Mouse (Mus musculus): ENCODE results near the gene Spn.
"Not testable (repeated sequence)": the region's sequence is repeated elsewhere in the genome, so short reads cannot be mapped to it uniquely, and the experiment has no call there.

The Spn gene

GRCm38 (mm10) chr7:127105551-127105950 lies 32.1 kb downstream of the Spn start:
- DNase-seq (ENCODE audit: low spot score in 2 of 2): no peak

DNA sequence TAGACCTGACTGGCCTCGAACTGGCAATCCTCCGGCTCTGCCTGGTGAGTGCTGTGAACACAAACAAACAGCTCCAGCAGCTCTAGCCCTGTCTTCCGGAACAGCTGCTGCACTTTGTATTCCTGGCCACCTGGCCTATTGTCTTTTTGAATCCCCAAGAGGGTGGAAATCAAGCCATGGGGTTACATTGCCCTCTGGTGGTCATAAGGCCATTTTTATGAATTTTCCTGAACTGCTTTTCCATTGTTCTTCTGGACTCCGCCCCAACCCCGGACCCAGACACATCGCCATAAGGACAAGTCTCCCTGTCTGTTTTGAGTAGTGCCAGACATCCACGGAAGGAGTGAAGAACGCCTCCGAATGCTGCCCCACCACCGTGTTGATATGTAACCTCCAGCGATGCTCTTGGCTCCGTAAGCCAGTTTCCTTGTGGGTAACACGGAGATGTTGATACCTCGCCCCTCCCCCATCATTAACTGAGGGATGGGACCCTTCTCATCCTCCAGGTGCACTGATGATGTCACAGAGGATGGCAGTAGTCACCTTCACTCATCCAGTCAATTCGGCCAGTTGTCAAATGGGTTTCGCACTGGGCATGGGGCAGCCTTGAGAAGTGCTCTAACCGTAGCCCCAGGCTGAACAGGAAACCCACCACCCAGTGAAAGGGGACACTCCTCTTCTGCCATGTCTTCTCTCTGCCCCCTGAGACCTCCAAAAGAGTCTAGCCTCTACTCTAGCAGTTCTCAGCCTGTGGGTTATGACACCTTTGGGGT lies 32.9 kb downstream of the Spn start:
- DNase-seq (ENCODE audit: low spot score in 2 of 2): peak; percentile 64 to 82

DNA sequence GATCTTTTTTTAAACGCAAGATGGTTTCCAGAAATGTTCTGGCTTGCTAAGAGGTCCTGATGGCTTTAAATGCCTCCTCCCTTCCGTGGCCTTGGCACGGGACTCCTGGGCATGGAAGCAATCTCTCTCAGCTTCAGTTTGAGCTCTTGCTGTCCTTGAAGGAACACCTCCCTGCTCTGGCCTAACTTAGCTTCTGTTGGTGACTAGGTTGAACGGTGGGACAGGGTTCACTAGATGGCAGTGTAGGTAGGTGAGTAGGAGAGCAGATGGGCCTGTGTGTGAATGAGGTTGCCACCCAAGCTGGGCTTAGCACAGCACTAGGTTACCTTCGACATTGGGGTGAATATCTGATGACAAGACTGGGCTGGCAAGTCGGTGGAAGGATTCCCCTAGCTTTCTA lies 33.7 kb downstream of the Spn start:
- no peak for DNase-seq (ENCODE audit: low spot score in 2 of 2)

- DNase-seq (ENCODE audit: low spot score in 2 of 2): no peak
Measured at GRCm38 (mm10) chr7:127102148-127102547, 35.5 kb downstream of the Spn start.

GRCm38 (mm10) chr7:127101451-127102016 lies 36.1 kb downstream of the Spn start:
- no peak for DNase-seq (ENCODE audit: low spot score in 2 of 2)

GRCm38 (mm10) chr7:127099528-127099927 lies 38.1 kb downstream of the Spn start:
- no peak for DNase-seq (ENCODE audit: low spot score in 2 of 2)

- no peak for DNase-seq (ENCODE audit: low spot score in 2 of 2)
Measured at GRCm38 (mm10) chr7:127098950-127099349, 38.7 kb downstream of the Spn start.

- DNase-seq (ENCODE audit: low spot score in 2 of 2): no peak
Measured at GRCm38 (mm10) chr7:127098521-127098920, 39.1 kb downstream of the Spn start.

GRCm38 (mm10) chr7:127096456-127096855 lies 41.2 kb downstream of the Spn start:
- no peak for DNase-seq (ENCODE audit: low spot score in 2 of 2)

DNA sequence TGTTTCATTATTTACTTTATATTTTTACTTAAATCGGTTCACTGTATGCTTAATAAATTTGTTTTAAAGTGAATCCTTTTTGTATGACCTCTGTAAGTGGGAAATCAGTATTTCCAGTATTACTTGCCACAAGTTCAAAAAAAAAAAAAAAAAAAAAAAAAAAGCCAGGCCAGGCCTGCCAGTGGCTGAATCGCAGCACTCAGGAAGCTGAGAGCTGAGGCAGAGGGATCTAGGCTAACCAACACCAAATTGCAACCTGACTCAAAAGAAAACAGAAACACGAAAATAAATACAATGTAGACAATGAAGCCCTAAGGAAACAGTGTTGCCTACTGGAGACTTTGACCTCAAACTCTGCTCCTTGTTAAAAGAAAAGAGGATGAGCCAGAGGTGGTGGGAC lies 43.7 kb downstream of the Spn start:
- DNase-seq (ENCODE audit: low spot score in 2 of 2): no peak

- peak; percentile 98 to 99 for DNase-seq (ENCODE audit: low spot score in 2 of 2)
Measured at GRCm38 (mm10) chr7:127091114-127091896, 46.3 kb downstream of the Spn start, which contains the start of gene AI467606. AI467606 (plus strand) TSS chr7:127091359.

GRCm38 (mm10) chr7:127090154-127091113 lies 47.2 kb downstream of the Spn start:
- peak in 1 of 2 experiments; percentile 45 for DNase-seq (ENCODE audit: low spot score in 2 of 2)

DNA sequence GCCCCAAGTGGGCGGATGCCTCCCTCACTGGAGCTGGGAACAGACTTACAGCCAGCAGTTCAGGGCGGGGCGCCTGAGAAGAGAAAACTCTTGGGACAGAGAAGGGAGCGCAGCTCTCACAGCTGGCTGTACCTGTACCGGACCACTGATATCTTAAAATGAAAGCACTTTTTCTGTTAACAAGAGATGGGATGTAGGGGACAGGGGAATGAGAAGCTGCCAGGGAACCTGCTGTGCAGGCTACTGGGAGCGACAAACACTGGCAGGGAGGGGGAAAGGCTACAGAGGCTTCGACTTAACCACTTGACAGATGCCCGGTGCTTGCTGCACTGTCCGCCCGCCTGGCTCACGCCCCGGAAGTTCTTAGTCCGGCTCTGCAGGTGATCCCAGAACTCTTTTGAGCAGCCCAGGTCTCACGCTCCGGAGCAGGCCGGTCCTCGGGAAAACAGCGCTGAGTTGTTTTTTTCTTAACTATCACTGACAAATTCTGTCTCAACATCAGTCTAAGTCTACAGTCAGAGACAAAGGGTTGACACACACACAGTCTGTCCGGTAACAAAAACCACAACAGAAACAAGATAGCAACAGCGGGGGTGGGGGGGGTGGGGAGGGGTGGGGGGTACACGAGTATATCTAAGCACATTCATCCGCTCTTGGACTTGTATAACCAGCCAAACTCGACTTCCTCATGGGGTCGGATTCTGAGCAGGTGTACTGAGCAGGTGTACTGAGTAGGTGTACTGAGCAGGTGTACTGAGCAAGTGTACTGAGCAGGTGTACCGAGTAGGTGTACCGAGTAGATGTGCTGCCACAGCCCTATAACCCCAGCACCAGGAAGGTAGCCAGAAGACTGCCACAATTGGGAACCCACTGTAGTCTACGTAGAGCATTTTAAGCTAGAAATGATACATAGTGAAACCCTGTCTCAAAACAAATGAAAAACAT lies 48.5 kb downstream of the Spn start:
- peak; percentile 51 to 65 for DNase-seq (ENCODE audit: low spot score in 2 of 2)

DNA sequence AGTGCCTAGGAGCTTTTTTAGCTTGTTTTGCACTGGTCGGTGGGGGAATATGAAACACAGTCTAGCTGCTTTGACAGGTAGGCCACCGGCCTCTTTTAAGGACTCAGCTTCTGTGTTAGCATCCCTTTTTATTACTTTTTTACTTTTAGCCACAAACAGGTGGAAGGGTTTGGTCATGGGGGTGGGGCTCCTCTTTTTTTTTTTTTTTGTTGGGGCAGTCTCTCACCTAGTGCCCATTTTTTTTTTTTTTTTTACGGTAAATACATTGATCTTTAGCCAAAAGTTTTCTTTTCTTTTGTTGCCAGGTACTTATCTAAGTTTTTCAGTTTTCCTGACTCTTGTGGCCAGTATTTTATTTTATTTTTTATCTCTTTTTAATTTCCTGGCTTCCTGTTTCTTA lies 49.5 kb downstream of the Spn start:
- no peak for DNase-seq (ENCODE audit: low spot score in 2 of 2)

DNA sequence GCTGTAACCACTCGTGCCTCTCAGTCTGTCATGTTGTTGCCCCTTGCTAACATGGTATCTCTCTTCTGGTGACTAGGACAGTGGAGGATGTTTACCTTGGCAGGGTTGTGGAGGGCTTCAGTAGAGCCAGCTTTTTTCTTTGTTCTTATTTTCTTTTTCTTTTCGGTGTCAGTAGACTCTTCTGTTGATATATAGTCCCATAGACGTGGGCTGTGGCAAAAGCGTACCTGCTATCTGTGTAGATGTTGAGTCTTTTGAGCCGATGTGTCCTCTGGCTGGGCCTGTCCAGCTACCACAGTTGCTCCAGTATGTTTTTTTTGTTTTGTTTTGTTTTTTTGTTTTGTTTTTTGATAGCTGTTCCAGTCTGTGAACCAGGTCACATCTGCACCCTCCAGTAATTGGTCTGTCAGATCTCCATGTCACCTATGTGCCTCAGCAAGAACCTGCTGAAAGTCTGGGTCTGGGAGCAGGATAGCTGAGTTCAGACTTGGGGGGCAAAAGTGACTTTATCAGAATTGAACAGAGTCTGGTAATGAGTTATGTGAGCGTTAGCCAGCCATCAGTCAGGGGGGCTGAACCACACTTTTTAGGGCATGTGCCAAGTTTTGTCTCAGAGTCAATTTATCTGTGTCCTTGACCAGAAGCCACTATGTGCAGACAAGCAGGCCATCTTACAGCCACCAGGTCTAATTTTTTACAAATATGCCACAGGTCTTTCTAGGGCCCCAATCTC lies 50.2 kb downstream of the Spn start, which contains the start of gene Zg16:
Gene Zg16, minus strand, starts transcription at position 51 of the 733 bp plus-strand sequence.
- DNase-seq (ENCODE audit: low spot score in 2 of 2): not testable (repeated sequence)

DNA sequence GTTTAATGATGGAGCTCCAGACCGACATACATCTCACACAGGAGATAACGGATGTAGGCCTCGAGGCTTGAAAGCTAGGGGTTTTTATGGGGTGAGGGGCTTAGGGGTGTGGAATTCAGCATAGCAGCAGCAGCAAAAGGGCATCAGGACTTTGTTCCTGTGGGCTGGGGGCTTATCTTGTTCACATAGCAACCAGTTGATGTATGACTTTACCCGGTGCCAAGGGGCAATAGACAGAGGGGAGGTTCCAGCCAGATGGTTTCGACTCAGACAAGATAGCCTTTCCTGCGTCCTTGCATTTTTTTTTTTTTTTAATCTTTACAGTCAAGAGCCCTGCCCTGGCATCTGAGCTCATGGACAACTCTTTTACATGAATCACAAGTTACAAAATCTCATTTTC lies 51.9 kb downstream of the Spn start:
- not testable (repeated sequence) for DNase-seq (ENCODE audit: low spot score in 2 of 2)

- no peak for DNase-seq (ENCODE audit: low spot score in 2 of 2)
Measured at GRCm38 (mm10) chr7:127084794-127085193, 52.8 kb downstream of the Spn start.

GRCm38 (mm10) chr7:127083689-127084088 lies 53.9 kb downstream of the Spn start:
- no peak for DNase-seq (ENCODE audit: low spot score in 2 of 2)

- no peak for DNase-seq (ENCODE audit: low spot score in 2 of 2)
Measured at GRCm38 (mm10) chr7:127082995-127083394, 54.6 kb downstream of the Spn start.
